Mouse (Mus musculus) liver, adult 2 months (tissue): Measurements from ENCODE around the gene Trim39. TPM values are rescaled to one million over a fixed set of nuclear protein-coding genes. Genes with fewer than 3 reads are reported as not detected.
A peak's percentile ranks its signal among the peaks of the same experiment; 100 is the strongest.
"Not testable (repeated sequence)": the region's sequence is repeated elsewhere in the genome, so short reads cannot be mapped to it uniquely, and the experiment has no call there.

Experiments
- DNase-seq: peaks from one replicate; pipeline ENCODE4 v3.0.0-alpha.2; 2011; ENCODE audit warnings: low read depth, low spot score; ENCODE audit errors: extremely low read depth
- H3K27ac ChIP-seq: fragments of 200-500 bp; replicated peaks from 2 replicates; pipeline ENCODE4 v1.5.1; 2012; ENCODE audit warnings: low read depth, mild to moderate bottlenecking, control low read depth, inconsistent platforms, low read length; ENCODE audit not compliant: insufficient read depth
- H3K27me3 ChIP-seq: fragments of 200-500 bp; 2 replicates; pipeline ENCODE4 v1.6.1; 2012; ENCODE audit warnings: mild to moderate bottlenecking, moderate library complexity, low read length, inconsistent platforms; ENCODE audit not compliant: control insufficient read depth, insufficient read depth
- H3K36me3 ChIP-seq: fragments of 200-500 bp; 2 replicates; pipeline ENCODE4 v1.6.1; 2012; ENCODE audit warnings: low read length, inconsistent platforms; ENCODE audit not compliant: control insufficient read depth, insufficient read depth
- H3K4me1 ChIP-seq: fragments of 200-500 bp; 2 replicates; pipeline ENCODE4 v1.6.1; 2011; ENCODE audit warnings: low read length; ENCODE audit not compliant: control insufficient read depth, insufficient read depth
- H3K4me3 ChIP-seq: fragments of 200-500 bp; 2 replicates; pipeline ENCODE4 v1.5.1; 2011; ENCODE audit warnings: low read depth, mild to moderate bottlenecking, control low read depth, low read length, moderate library complexity; ENCODE audit not compliant: insufficient read depth
- H3K79me2 ChIP-seq: fragments of 200-500 bp; 2 replicates; pipeline ENCODE4 v1.6.1; 2012; ENCODE audit warnings: inconsistent platforms, mild to moderate bottlenecking, low read length, moderate library complexity; ENCODE audit not compliant: control insufficient read depth, insufficient read depth
- H3K9ac ChIP-seq: fragments of 200-500 bp; 2 replicates; pipeline ENCODE4 v1.6.1; 2012; ENCODE audit warnings: low read depth, mild to moderate bottlenecking, control low read depth, inconsistent platforms, low read length
- CTCF ChIP-seq: fragments of 200-500 bp; IDR thresholded peaks from 2 replicates; pipeline ENCODE4 v1.5.1; 2011; ENCODE audit warnings: low read depth, low read length, control low read depth
- POLR2A ChIP-seq: fragments of 200-500 bp; IDR thresholded peaks from 2 replicates; pipeline ENCODE4 v1.6.1; 2011; ENCODE audit warnings: low read length, control low read depth; ENCODE audit not compliant: insufficient read depth; ENCODE audit errors: extremely low read depth
- WGBS: fragments of 180-500 bp; shearing (Covaris S2); methylation state at CpG from one replicate; pipeline ENCODE4 v1.1.7; 2018; 5-methylcytosine and 5-hydroxymethylcytosine counted together
- polyA plus RNA-seq: library from polyadenylated mRNA; depleted of rRNA; stranded (reverse); fragments of >200 nt; gene quantifications from 2 replicates; pipeline ENCODE4 v1.2.3, GENCODE M21; 2012
- total RNA-seq: library from RNA; depleted of rRNA; stranded (reverse); fragments of >200 nt; gene quantifications from 2 replicates; pipeline ENCODE4 v1.2.3, GENCODE M21; 2014

Gene Trim39
- total and polyA plus RNA-seq, 2 experiments = 5.0 to 8.0 TPM

DNA sequence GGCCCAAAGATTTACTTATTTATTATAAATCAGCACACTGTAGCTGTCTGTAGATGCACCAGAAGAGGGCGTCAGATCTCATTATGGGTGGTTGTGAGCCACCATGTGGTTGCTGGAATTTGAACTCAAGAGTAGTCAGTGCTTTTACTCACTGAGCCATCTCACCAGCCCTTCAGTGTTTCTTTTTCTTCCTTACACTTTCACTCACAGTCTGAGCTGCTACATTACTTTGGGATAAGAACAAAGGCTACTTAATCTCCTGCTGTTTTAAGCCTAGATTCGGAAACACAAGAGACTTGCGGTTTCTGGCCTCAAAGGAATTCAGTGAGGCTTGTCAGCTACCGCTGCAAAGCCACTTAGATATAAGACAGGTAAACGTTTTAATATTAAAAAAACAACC lies 28.0 kb downstream of the Trim39 start:
- Histone ChIP-seq H3K27ac (no peak overlapping the region), H3K79me2 (no peaks in the 10 kb centered on the region), H3K9ac (no peak overlapping the region), H3K4me3 (no peak overlapping the region), H3K4me1 (no peaks in the 10 kb centered on the region), H3K36me3 (no peaks in the 10 kb centered on the region), H3K27me3 (peaks cover 5% of the 10 kb centered on the region)
- TF ChIP-seq POLR2A = no peak
- TF ChIP-seq CTCF = no peak
- no peak for DNase-seq
- WGBS = 50% methylated on average over 5 of the region's 5 CpGs

DNA sequence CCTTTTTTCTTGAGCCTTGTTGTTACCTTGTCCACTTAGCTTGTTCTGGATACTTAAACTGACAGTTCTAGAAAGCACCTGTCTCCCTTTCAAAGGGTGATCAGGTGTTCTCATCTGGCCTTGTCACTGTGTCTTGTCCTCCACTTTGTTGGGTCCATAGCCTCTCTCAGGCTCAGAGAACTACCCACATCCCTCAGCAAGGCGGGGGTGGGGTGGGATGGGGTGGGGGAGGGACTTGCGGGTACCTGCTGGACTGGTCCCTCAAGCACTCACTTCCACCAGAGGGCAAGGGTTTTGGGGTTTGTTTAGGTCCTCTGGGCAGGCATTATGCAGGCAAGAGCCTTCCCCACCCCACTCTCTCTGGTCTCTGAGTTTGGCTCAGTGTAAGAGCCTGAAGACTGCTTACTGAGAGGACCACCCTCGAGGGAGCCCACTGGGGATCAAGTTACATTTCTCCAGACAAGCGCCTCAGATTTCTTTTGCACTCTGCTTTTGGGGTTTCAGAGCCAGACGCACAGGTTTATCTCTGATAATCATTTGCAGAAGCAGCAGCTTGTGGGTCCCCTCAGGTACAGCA lies 31.3 kb downstream of the Trim39 start:
- TF ChIP-seq CTCF (no peak), POLR2A (no peak)
- 26% methylated on average over 5 of the region's 5 CpGs for WGBS
- no peak overlapping the region for H3K27ac ChIP-seq

DNA sequence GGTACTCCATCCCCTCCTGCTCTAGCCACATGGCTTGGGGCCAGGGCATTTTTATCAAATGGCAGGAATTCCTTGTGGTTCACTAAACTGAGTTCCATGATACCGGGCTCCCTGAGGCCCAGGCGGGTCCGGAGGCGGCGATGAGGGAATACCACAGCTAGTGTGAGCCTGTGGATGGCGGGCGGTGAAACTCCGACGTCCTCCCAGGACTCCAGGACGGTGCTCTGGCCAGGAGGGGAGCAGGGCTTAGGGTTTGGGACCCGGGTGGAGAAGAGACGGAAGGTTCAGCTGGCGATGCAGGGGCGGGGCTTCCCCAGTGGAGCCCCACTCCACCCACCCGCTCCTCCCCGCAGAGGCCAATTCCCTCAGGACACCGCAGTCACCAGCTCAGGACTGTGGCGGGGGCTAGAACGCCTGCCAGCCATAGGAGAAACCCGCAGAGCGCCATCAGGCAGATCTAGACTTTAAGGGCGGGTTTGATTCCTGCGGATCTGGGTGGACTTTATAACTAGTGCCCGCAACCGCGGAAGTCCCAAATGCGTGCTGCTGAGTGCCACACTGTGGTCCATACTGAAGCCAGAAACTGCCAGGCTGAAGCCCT lies 34.6 kb downstream of the Trim39 start:
- Histone ChIP-seq H3K36me3 (no peaks in the 10 kb centered on the region), H3K4me3 (no peak overlapping the region; the same call in 1 of the 2 replicates), H3K27me3 (peaks cover 3% of the 10 kb centered on the region; the same call in 1 of the 2 replicates), H3K9ac (no peak overlapping the region), H3K27ac (no peak overlapping the region), H3K4me1 (no peaks in the 10 kb centered on the region), H3K79me2 (no peaks in the 10 kb centered on the region)
- no peak for DNase-seq
- WGBS = 7% methylated on average over 27 of the region's 27 CpGs
- TF ChIP-seq CTCF (no peak), POLR2A (no peak)

More for the DNA sequence above, 31.3 kb downstream of the Trim39 start:
- Histone ChIP-seq H3K4me1 (no peaks in the 10 kb centered on the region), H3K27me3 (peaks cover 3% of the 10 kb centered on the region; the same call in 1 of the 2 replicates), H3K36me3 (no peaks in the 10 kb centered on the region), H3K4me3 (no peak overlapping the region), H3K9ac (no peak overlapping the region), H3K79me2 (no peaks in the 10 kb centered on the region)
- DNase-seq = no peak

DNA sequence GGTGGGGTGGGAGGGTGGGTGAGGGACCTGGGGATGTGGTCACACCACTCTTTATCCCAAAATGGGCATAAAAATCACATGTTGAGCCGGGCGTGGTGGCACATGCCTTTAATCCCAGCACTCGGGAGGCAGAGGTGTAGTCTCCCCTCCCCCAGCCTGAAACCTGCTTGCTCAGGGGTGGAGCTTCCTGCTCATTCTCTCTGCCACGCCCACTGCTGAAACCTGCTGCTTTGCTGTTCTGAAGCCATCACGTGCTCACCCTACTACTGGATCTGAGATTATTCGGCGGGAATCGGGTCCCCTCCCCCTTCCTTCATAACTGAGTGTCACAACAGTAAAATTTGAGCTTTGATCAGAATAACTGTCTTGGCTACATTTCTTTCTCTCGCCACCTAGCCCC lies 36.7 kb downstream of the Trim39 start:
- H3K27me3 ChIP-seq, H3K9ac ChIP-seq, H3K79me2 ChIP-seq, H3K4me3 ChIP-seq, H3K4me1 ChIP-seq, DNase-seq, H3K36me3 ChIP-seq, H3K27ac ChIP-seq: not testable (repeated sequence)
- 35% methylated on average over 8 of the region's 9 CpGs for WGBS

DNA sequence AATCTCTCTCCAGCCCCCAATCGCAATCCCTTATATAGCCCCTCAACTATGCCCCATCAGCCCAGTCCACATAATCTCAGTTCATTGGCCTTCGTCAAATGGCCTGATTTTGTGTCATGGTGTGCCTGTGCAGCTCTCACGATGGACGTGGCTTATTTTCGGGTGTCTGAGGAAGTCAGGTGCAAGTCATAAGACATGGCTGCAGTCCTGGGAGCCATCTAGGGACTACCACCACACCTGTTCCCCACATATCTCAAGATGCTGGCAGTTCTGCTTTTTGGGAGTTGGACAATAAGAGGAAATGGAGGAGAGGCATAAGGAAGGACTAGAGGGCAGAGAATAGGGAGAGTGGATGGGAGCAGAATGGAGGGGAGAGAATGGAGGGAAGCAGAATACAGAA lies 38.5 kb downstream of the Trim39 start:
- TF ChIP-seq CTCF = no peak
- TF ChIP-seq POLR2A = no peak
- no peak for DNase-seq
- Histone ChIP-seq H3K9ac (no peak overlapping the region), H3K4me1 (no peaks in the 10 kb centered on the region), H3K27ac (no peak overlapping the region), H3K4me3 (no peak overlapping the region), H3K79me2 (no peaks in the 10 kb centered on the region), H3K27me3 (peaks cover 3% of the 10 kb centered on the region; the same call in 1 of the 2 replicates), H3K36me3 (no peaks in the 10 kb centered on the region)
- 75% methylated on average over 5 of the region's 5 CpGs for WGBS

DNA sequence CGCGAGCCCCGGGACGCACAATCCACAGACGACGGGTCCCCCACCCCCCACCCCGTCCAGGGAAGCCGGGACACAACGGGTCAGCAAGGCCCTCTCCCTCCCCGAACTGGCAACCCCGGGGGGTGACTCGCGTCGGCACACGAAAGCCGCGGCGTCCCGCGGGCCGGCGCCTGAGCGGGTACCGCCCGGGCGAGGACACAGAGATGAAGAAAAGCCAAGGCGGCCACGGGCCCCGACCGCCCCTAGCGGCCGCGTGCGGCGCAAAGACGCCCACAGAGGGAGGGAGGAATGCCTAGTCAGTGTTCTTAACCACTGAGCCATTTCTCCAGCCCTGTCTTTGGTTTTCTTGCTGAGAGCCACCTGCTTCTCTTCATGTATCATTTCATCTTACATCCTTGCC lies 40.7 kb downstream of the Trim39 start:
- DNase-seq = peak; percentile 56
- no peaks in the 10 kb centered on the region for H3K36me3 ChIP-seq
- H3K4me1 ChIP-seq = no peaks in the 10 kb centered on the region
- no peak overlapping the region for H3K4me3 ChIP-seq
- 5% methylated on average over 36 of the region's 36 CpGs for WGBS
- H3K79me2 ChIP-seq = no peaks in the 10 kb centered on the region
- TF ChIP-seq POLR2A = no peak
- TF ChIP-seq CTCF = peak; percentile 76
- H3K27ac ChIP-seq = no peak overlapping the region
- H3K9ac ChIP-seq = no peak overlapping the region
- H3K27me3 ChIP-seq = no peaks in the 10 kb centered on the region
